Mouse (Mus musculus) kidney, adult 2 months (tissue): Measurements from ENCODE around the gene Il13.

Source experiments
- CTCF ChIP-seq: fragments of 200-500 bp; conservative IDR thresholded peaks from 2 replicates; pipeline ENCODE4 v1.5.1; 2011; ENCODE audit warnings: low read depth, mild to moderate bottlenecking, control low read depth, low read length, moderate library complexity, mixed read lengths; ENCODE audit not compliant: insufficient read depth, insufficient read length
- POLR2A ChIP-seq: fragments of 200-500 bp; IDR thresholded peaks from one replicate; pipeline ENCODE4 v1.6.1; 2011; ENCODE audit warnings: low read depth, low read length, control low read depth

DNA sequence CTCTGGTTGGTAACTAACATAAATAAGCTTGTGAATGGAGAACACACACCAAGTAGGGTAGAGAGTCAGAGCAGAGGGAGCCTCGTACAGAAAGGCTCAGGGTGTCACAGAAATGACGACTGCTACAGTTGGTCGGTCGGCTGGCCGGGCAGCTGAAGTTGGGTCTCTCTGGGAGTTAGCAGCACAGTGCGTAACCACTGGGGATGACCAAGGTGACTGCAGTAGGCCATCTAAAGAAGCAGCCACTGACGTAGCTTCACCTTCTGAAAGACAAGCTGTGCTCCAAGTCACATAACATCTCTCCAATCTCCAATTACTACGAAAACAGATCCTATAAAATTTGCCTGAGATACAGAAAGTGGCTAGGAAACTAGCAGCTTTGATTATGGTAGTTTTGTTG is 22.9 kb upstream of the Il13 start:
- TF ChIP-seq CTCF, result no peak
- TF ChIP-seq POLR2A, result no peak
